Mouse (Mus musculus) thymus, adult 2 months (tissue): Measurements from ENCODE around the gene Cemip2.

ENCODE experiments used
- CTCF ChIP-seq: fragments of 200-500 bp; IDR thresholded peaks from 2 replicates; pipeline ENCODE4 v1.5.1; 2012; ENCODE audit warnings: mild to moderate bottlenecking, control low read depth, low read length, moderate library complexity, borderline replicate concordance; ENCODE audit not compliant: control insufficient read depth, poor library complexity, insufficient read depth; ENCODE audit errors: extremely low read depth
- POLR2A ChIP-seq: fragments of 200-500 bp; IDR thresholded peaks from 2 replicates; pipeline ENCODE4 v1.6.1; 2012; ENCODE audit warnings: mild to moderate bottlenecking, low read length, control low read depth, moderate library complexity; ENCODE audit not compliant: control insufficient read depth, poor library complexity, insufficient read depth; ENCODE audit errors: extremely low read depth

GRCm38 (mm10) chr19:21850721-21851120 lies 72.6 kb downstream of the Cemip2 start:
- TF ChIP-seq POLR2A (no peak), CTCF (no peak)
